Mouse (Mus musculus): ENCODE results near the gene Ankdd1b. TPM values are rescaled to one million over a fixed set of nuclear protein-coding genes. Genes with fewer than 3 reads are reported as not detected.

Gene Ankdd1b
- polyA plus RNA-seq, 1 experiment from 2014 or later: 0.31 TPM

GRCm38 (mm10) chr13:96451386-96452140, 19.4 kb downstream of the Ankdd1b start:
- Histone ChIP-seq H3K27me3 (replicated peaks; ENCODE audit: low read depth, poor library complexity, severe bottlenecking) (no peaks in the 10 kb centered on the region), H3K27ac (replicated peaks) (no peak overlapping the region), H3K4me3 (no peak overlapping the region), H3K4me1 (no peaks in the 10 kb centered on the region), H3K36me3 (replicated peaks) (no peaks in the 10 kb centered on the region), H3K9me3 (no peaks in the 10 kb centered on the region)
- 89% methylated on average over 11 of the region's 11 CpGs for WGBS
- no peak for DNase-seq (ENCODE audit: low spot score)

GRCm38 (mm10) chr13:96450869-96451268, 20.1 kb downstream of the Ankdd1b start:
- DNase-seq (ENCODE audit: low spot score): no peak
- Histone ChIP-seq H3K27me3 (replicated peaks; ENCODE audit: low read depth, poor library complexity, severe bottlenecking) (no peaks in the 10 kb centered on the region), H3K27ac (replicated peaks) (no peak overlapping the region), H3K36me3 (replicated peaks) (no peaks in the 10 kb centered on the region), H3K4me3 (no peak overlapping the region), H3K9me3 (no peaks in the 10 kb centered on the region), H3K4me1 (no peaks in the 10 kb centered on the region)
- WGBS: 94% methylated on average over 7 of the region's 7 CpGs

- Histone ChIP-seq H3K27me3 (replicated peaks; ENCODE audit: low read depth, poor library complexity, severe bottlenecking) (no peaks in the 10 kb centered on the region), H3K4me3 (no peak overlapping the region), H3K36me3 (replicated peaks) (no peaks in the 10 kb centered on the region), H3K9me3 (no peaks in the 10 kb centered on the region), H3K27ac (replicated peaks) (no peak overlapping the region), H3K4me1 (no peaks in the 10 kb centered on the region)
- DNase-seq (ENCODE audit: low spot score): no peak
- WGBS: 89% methylated on average over 11 of the region's 11 CpGs
Measured at GRCm38 (mm10) chr13:96450205-96450856, 20.7 kb downstream of the Ankdd1b start.

GRCm38 (mm10) chr13:96440436-96440835, 30.6 kb downstream of the Ankdd1b start:
- DNase-seq (ENCODE audit: low spot score): no peak
- 90% methylated on average over 4 of the region's 4 CpGs for WGBS
- Histone ChIP-seq H3K4me3 (no peak overlapping the region), H3K27ac (replicated peaks) (no peak overlapping the region), H3K36me3 (replicated peaks) (no peaks in the 10 kb centered on the region), H3K4me1 (peaks cover 10% of the 10 kb centered on the region), H3K9me3 (no peaks in the 10 kb centered on the region), H3K27me3 (replicated peaks; ENCODE audit: low read depth, poor library complexity, severe bottlenecking) (no peaks in the 10 kb centered on the region)

- Histone ChIP-seq H3K36me3 (replicated peaks) (no peaks in the 10 kb centered on the region), H3K9me3 (no peaks in the 10 kb centered on the region), H3K27ac (replicated peaks) (no peak overlapping the region), H3K4me1 (peaks cover 37% of the 10 kb centered on the region), H3K4me3 (no peak overlapping the region), H3K27me3 (replicated peaks; ENCODE audit: low read depth, poor library complexity, severe bottlenecking) (no peaks in the 10 kb centered on the region)
- 91% methylated on average over 1 of the region's 1 CpGs for WGBS
- no peak for DNase-seq (ENCODE audit: low spot score)
Measured at GRCm38 (mm10) chr13:96436921-96437320, 34.1 kb downstream of the Ankdd1b start.

GRCm38 (mm10) chr13:96435793-96436192, 35.2 kb downstream of the Ankdd1b start:
- peak overlapping the region; percentile 16; the same call in 1 of the 2 replicates for H3K4me3 ChIP-seq

GRCm38 (mm10) chr13:96434899-96435331, 36.1 kb downstream of the Ankdd1b start:
- Histone ChIP-seq H3K9me3 (no peaks in the 10 kb centered on the region), H3K27ac (replicated peaks) (peak overlapping the region; percentile 58), H3K36me3 (replicated peaks) (no peaks in the 10 kb centered on the region), H3K4me3 (0 out of 2 replicates have a peak overlapping the region, but pooled peaks have one; percentile 1), H3K27me3 (replicated peaks; ENCODE audit: low read depth, poor library complexity, severe bottlenecking) (no peaks in the 10 kb centered on the region), H3K4me1 (peaks cover 40% of the 10 kb centered on the region)
- WGBS: 46% methylated on average over 5 of the region's 5 CpGs
- DNase-seq (ENCODE audit: low spot score): peak; percentile 43

More at GRCm38 (mm10) chr13:96435793-96436192, 35.2 kb downstream of the Ankdd1b start:
- Histone ChIP-seq H3K36me3 (replicated peaks) (no peaks in the 10 kb centered on the region), H3K27me3 (replicated peaks; ENCODE audit: low read depth, poor library complexity, severe bottlenecking) (no peaks in the 10 kb centered on the region), H3K9me3 (no peaks in the 10 kb centered on the region), H3K27ac (replicated peaks) (peak overlapping the region; percentile 31; the same call in 1 of the 2 replicates), H3K4me1 (peaks cover 37% of the 10 kb centered on the region)
- 38% methylated on average over 13 of the region's 13 CpGs for WGBS
- DNase-seq (ENCODE audit: low spot score): peak; percentile 61

- Histone ChIP-seq H3K36me3 (replicated peaks) (no peaks in the 10 kb centered on the region), H3K4me1 (peaks cover 40% of the 10 kb centered on the region), H3K27me3 (replicated peaks; ENCODE audit: low read depth, poor library complexity, severe bottlenecking) (no peaks in the 10 kb centered on the region), H3K9me3 (no peaks in the 10 kb centered on the region), H3K27ac (replicated peaks) (peak overlapping the region; percentile 58), H3K4me3 (no peak overlapping the region)
- no peak for DNase-seq (ENCODE audit: low spot score)
- WGBS: 79% methylated on average over 11 of the region's 11 CpGs
Measured at GRCm38 (mm10) chr13:96433648-96434190, 37.3 kb downstream of the Ankdd1b start.

GRCm38 (mm10) chr13:96433041-96433440, 38.0 kb downstream of the Ankdd1b start:
- Histone ChIP-seq H3K27ac (replicated peaks) (peak overlapping the region; percentile 58; the same call in 1 of the 2 replicates), H3K9me3 (no peaks in the 10 kb centered on the region), H3K4me1 (peaks cover 40% of the 10 kb centered on the region), H3K4me3 (no peak overlapping the region), H3K27me3 (replicated peaks; ENCODE audit: low read depth, poor library complexity, severe bottlenecking) (no peaks in the 10 kb centered on the region), H3K36me3 (replicated peaks) (no peaks in the 10 kb centered on the region)
- WGBS: 91% methylated on average over 6 of the region's 6 CpGs
- no peak for DNase-seq (ENCODE audit: low spot score)

GRCm38 (mm10) chr13:96432376-96432811, 38.6 kb downstream of the Ankdd1b start:
- H3K9me3 ChIP-seq: no peaks in the 10 kb centered on the region
- peaks cover 40% of the 10 kb centered on the region for H3K4me1 ChIP-seq
- no peak overlapping the region for H3K4me3 ChIP-seq
- no peak overlapping the region for H3K27ac ChIP-seq (replicated peaks)
- no peaks in the 10 kb centered on the region for H3K27me3 ChIP-seq (replicated peaks; ENCODE audit: low read depth, poor library complexity, severe bottlenecking)
- no peaks in the 10 kb centered on the region for H3K36me3 ChIP-seq (replicated peaks)
- 51% methylated on average over 3 of the region's 3 CpGs for WGBS
- DNase-seq (ENCODE audit: low spot score): no peak

- peak; percentile 89 for DNase-seq (ENCODE audit: low spot score)
- H3K4me1 ChIP-seq: peaks cover 40% of the 10 kb centered on the region
- no peaks in the 10 kb centered on the region for H3K36me3 ChIP-seq (replicated peaks)
- no peak overlapping the region for H3K4me3 ChIP-seq
- H3K9me3 ChIP-seq: no peaks in the 10 kb centered on the region
- WGBS: 41% methylated on average over 12 of the region's 12 CpGs
- no peaks in the 10 kb centered on the region for H3K27me3 ChIP-seq (replicated peaks; ENCODE audit: low read depth, poor library complexity, severe bottlenecking)
- no peak overlapping the region for H3K27ac ChIP-seq (replicated peaks)
Measured at GRCm38 (mm10) chr13:96431595-96432156, 39.3 kb downstream of the Ankdd1b start.

- Histone ChIP-seq H3K27me3 (replicated peaks; ENCODE audit: low read depth, poor library complexity, severe bottlenecking) (no peaks in the 10 kb centered on the region), H3K4me3 (no peak overlapping the region), H3K9me3 (no peaks in the 10 kb centered on the region), H3K4me1 (peaks cover 14% of the 10 kb centered on the region), H3K27ac (replicated peaks) (no peak overlapping the region), H3K36me3 (replicated peaks) (no peaks in the 10 kb centered on the region)
- 86% methylated on average over 5 of the region's 5 CpGs for WGBS
- no peak for DNase-seq (ENCODE audit: low spot score)
Measured at GRCm38 (mm10) chr13:96428531-96428930, 42.5 kb downstream of the Ankdd1b start.
